Mouse (Mus musculus) liver, postnatal 0 days (tissue): ENCODE data around the gene Pbp2.

Experiments
- CTCF ChIP-seq: sonication (generic); IDR thresholded peaks from 2 replicates; pipeline ENCODE4 v1.5.1; 2016; ENCODE audit warnings: antibody characterized with exemption, low read depth
- EP300 ChIP-seq: IDR thresholded peaks from 2 replicates; pipeline ENCODE4 v1.6.1; 2016; ENCODE audit warnings: antibody characterized with exemption, low read depth, mild to moderate bottlenecking

DNA sequence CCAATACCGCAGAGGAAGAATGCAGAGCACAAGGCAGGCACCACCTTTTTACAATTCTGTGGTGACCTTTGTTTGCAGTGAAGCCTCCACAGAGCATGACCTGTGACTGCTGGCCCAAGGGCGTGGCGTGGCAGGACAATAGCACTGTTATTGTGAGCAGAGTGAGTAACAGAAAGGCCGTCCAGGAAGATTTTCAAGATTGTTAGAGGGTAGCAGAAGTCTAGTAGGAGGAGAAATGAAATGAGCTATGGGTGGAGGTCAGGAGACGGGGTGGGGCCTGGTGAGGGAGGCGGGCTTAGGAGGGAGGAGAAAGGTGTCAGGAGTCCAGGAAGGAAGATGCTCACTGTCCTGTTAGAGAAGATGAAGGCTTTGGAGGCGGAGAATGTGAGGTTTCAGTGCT lies 12.5 kb upstream of the Pbp2 start:
- TF ChIP-seq EP300 (no peak), CTCF (no peak)
